Comparison of ENCODE assay signal across 8 mouse cellular contexts in the genomic region with DNA sequence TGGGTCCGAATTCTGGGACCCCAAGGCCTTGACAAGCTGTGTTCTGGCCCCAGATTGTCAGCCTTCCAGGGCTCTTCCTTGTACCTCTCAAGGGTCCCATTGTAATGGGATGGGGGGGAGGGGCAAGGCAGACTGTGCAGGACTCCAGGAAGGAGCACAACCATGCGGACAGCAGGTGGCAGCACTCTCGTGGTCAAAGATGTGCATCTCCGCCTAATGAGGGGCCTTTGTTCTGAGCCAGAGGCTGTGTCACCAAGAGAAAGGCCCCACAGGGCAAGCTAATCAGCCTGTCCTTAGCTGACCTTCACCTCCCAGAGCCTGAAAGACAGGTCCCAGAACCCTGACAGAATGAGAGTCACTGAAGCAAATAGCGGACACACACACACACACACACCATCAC.
DNase-seq lines count a peak whose midpoint lies in the region; ATAC-seq and TF ChIP-seq lines count a peak whose summit lies in the region.

No protein-coding gene starts in this region.

- DNase-seq in ES-CJ7 (ENCODE audit: low read depth, low spot score): peak; percentile 91
- peak; percentile 94 for DNase-seq in heart, postnatal 0 days (ENCODE audit: low spot score)
- DNase-seq in kidney, postnatal 36 days: peak; percentile 94 to 97
- peak; percentile 32 to 40 (median 38) for DNase-seq in liver, embryonic 14.5 days (ENCODE audit: low read depth in 3 of 3, low spot score in 3 of 3)
- DNase-seq in telencephalon, adult 2 months (ENCODE audit: low read depth, low spot score): peak; percentile 71

- TF ChIP-seq CTCF in heart, postnatal 0 days (IDR thresholded peaks at IDR 0.05; ENCODE audit: low read depth): peak; percentile 96
- TF ChIP-seq CTCF in liver, embryonic 14.5 days (IDR thresholded peaks at IDR 0.05; ENCODE audit: low read depth): peak; percentile 84

- peak; percentile 69 for ATAC-seq in cerebellum, adult (ENCODE audit: insufficient number of reproducible peaks, low FRiP score, low TSS enrichment)
- peak; percentile 90 for ATAC-seq in forebrain, embryonic 13.5 days
- ATAC-seq in heart, postnatal 0 days (ENCODE audit: insufficient read depth, low read depth): peak; percentile 75
- peak; percentile 41; the same call in 1 of the 2 replicates for ATAC-seq in liver, embryonic 14.5 days (ENCODE audit: insufficient read depth)
- peak; percentile 89 for ATAC-seq in neural tube, embryonic 13.5 days (ENCODE audit: low read depth)

- no peak overlapping the region for H3K9ac ChIP-seq in forebrain, embryonic 13.5 days
- H3K9ac ChIP-seq in heart, postnatal 0 days (replicated peaks; ENCODE audit: low read depth, low read length): 0 out of 2 replicates have a peak overlapping the region, but pooled peaks have one; percentile 9
- no peak overlapping the region for H3K9ac ChIP-seq in liver, embryonic 14.5 days (replicated peaks)
- no peak overlapping the region for H3K9ac ChIP-seq in neural tube, embryonic 13.5 days

- no peaks in the 10 kb centered on the region for H3K27me3 ChIP-seq in forebrain, embryonic 13.5 days
- H3K27me3 ChIP-seq in heart, postnatal 0 days (ENCODE audit: control insufficient read depth, insufficient read depth, low read length): no peaks in the 10 kb centered on the region
- H3K27me3 ChIP-seq in liver, embryonic 14.5 days (ENCODE audit: control insufficient read depth, insufficient read depth, low read length): no peaks in the 10 kb centered on the region
- H3K27me3 ChIP-seq in neural tube, embryonic 13.5 days: no peaks in the 10 kb centered on the region

- 18% methylated on average over 5 of the region's 5 CpGs for WGBS in forebrain, embryonic 13.5 days
- 19% methylated on average over 5 of the region's 5 CpGs for WGBS in heart, postnatal 0 days
- WGBS in liver, embryonic 14.5 days (ENCODE audit: insufficient replicate concordance): 33% methylated on average over 5 of the region's 5 CpGs
- WGBS in neural tube, embryonic 13.5 days: 30% methylated on average over 5 of the region's 5 CpGs

- no peak overlapping the region for H3K27ac ChIP-seq in forebrain, embryonic 13.5 days
- H3K27ac ChIP-seq in heart, postnatal 0 days (ENCODE audit: low read depth): peak overlapping the region; percentile 90
- no peak overlapping the region for H3K27ac ChIP-seq in liver, embryonic 14.5 days
- peak overlapping the region; percentile 43 for H3K27ac ChIP-seq in neural tube, embryonic 13.5 days (replicated peaks)

- H3K36me3 ChIP-seq in forebrain, embryonic 13.5 days (ENCODE audit: poor library complexity, severe bottlenecking): no peaks in the 10 kb centered on the region
- H3K36me3 ChIP-seq in heart, postnatal 0 days (replicated peaks; ENCODE audit: control insufficient read depth, insufficient read depth, low read length): no peaks in the 10 kb centered on the region
- H3K36me3 ChIP-seq in liver, embryonic 14.5 days (replicated peaks; ENCODE audit: control insufficient read depth, insufficient read depth, low read depth): no peaks in the 10 kb centered on the region
- no peaks in the 10 kb centered on the region for H3K36me3 ChIP-seq in neural tube, embryonic 13.5 days

- peak; percentile 89 for TF ChIP-seq EP300 in heart, postnatal 0 days (IDR thresholded peaks at IDR 0.05; ENCODE audit: low read depth)
- TF ChIP-seq EP300 in liver, embryonic 14.5 days (IDR thresholded peaks at IDR 0.05; ENCODE audit: low read depth): no peak

- peaks cover 8% of the 10 kb centered on the region for H3K4me1 ChIP-seq in forebrain, embryonic 13.5 days
- H3K4me1 ChIP-seq in heart, postnatal 0 days (ENCODE audit: control insufficient read depth, insufficient read depth): peaks cover 19% of the 10 kb centered on the region
- peaks cover 0 to 13% of the 10 kb centered on the region in 2 experiments; a peak in 1 of 4 replicates for H3K4me1 ChIP-seq in liver, embryonic 14.5 days (replicated peaks; ENCODE audit: control insufficient read depth in 2 of 2, insufficient read depth in 2 of 2, low read length in 1 of 2)
- peaks cover 12% of the 10 kb centered on the region for H3K4me1 ChIP-seq in neural tube, embryonic 13.5 days (replicated peaks)

- no peak overlapping the region for H3K4me3 ChIP-seq in forebrain, embryonic 13.5 days
- no peak overlapping the region for H3K4me3 ChIP-seq in heart, postnatal 0 days (ENCODE audit: low read depth, low read length)
- no peak overlapping the region for H3K4me3 ChIP-seq in liver, embryonic 14.5 days (ENCODE audit: insufficient read depth in 1 of 2, low read depth in 2 of 2, low read length in 2 of 2)
- H3K4me3 ChIP-seq in neural tube, embryonic 13.5 days: no peak overlapping the region

- H3K4me2 ChIP-seq in forebrain, embryonic 13.5 days: no peak overlapping the region
- H3K4me2 ChIP-seq in heart, postnatal 0 days (ENCODE audit: low read depth, low read length): no peak overlapping the region
- no peak overlapping the region for H3K4me2 ChIP-seq in liver, embryonic 14.5 days (ENCODE audit: low read depth)
- H3K4me2 ChIP-seq in neural tube, embryonic 13.5 days: no peak overlapping the region

- no peaks in the 10 kb centered on the region for H3K9me3 ChIP-seq in forebrain, embryonic 13.5 days (replicated peaks)
- H3K9me3 ChIP-seq in heart, postnatal 0 days (replicated peaks; ENCODE audit: control insufficient read depth, low read length): no peaks in the 10 kb centered on the region
- H3K9me3 ChIP-seq in liver, embryonic 14.5 days (ENCODE audit: control insufficient read depth, low read length): no peaks in the 10 kb centered on the region
- no peaks in the 10 kb centered on the region for H3K9me3 ChIP-seq in neural tube, embryonic 13.5 days

Comparison
In these comparisons a context has a peak if more than half of its experiments do, and no peak if none do; other contexts are left out.
1. DNase-seq: peak in every context shown above with its lines; median percentile 96 in kidney, postnatal 36 days; 94 in heart, postnatal 0 days; 91 in ES-CJ7; 71 in telencephalon, adult 2 months; 38 in liver, embryonic 14.5 days.
2. H3K27ac ChIP-seq: peak in heart, postnatal 0 days (single experiment) and neural tube, embryonic 13.5 days (single experiment); none in forebrain, embryonic 13.5 days (single experiment) and liver, embryonic 14.5 days (single experiment).
3. Peak in every context shown above with its lines, with median percentiles within 50 percentile points of each other: ATAC-seq.